Mouse (Mus musculus): ENCODE measurements around the gene Kat8. TPM values are rescaled to one million over a fixed set of nuclear protein-coding genes. Genes with fewer than 3 reads are reported as not detected.

The Kat8 gene
- polyA plus RNA-seq, 1 experiment from 2014 or later = 47.8 TPM

- WGBS = 80% methylated on average over 6 of the region's 6 CpGs
- peaks cover 77% of the 10 kb centered on the region for H3K36me3 ChIP-seq
- ATAC-seq (ENCODE audit: low FRiP score, low read depth) = no peak
- H3K9ac ChIP-seq = no peak overlapping the region
- no peaks in the 10 kb centered on the region for H3K9me3 ChIP-seq
- no peak overlapping the region for H3K4me2 ChIP-seq (replicated peaks)
- H3K4me3 ChIP-seq = no peak overlapping the region
- peaks cover 4% of the 10 kb centered on the region for H3K27me3 ChIP-seq
- H3K4me1 ChIP-seq = no peaks in the 10 kb centered on the region
- no peak overlapping the region for H3K27ac ChIP-seq
These were observed 10.3 kb downstream of the Kat8 start for GRCm38 (mm10) chr7:127922451-127923275.

GRCm38 (mm10) chr7:127923714-127924113 lies 11.4 kb downstream of the Kat8 start:
- no peak overlapping the region for H3K4me3 ChIP-seq
- H3K9ac ChIP-seq = no peak overlapping the region
- H3K27me3 ChIP-seq = peaks cover 14% of the 10 kb centered on the region
- ATAC-seq (ENCODE audit: low FRiP score, low read depth) = no peak
- H3K4me1 ChIP-seq = peaks cover 2% of the 10 kb centered on the region; the same call in 1 of the 2 replicates
- H3K36me3 ChIP-seq = peaks cover 72% of the 10 kb centered on the region
- H3K9me3 ChIP-seq = no peaks in the 10 kb centered on the region
- 88% methylated on average over 5 of the region's 5 CpGs for WGBS
- H3K4me2 ChIP-seq (replicated peaks) = no peak overlapping the region
- H3K27ac ChIP-seq = no peak overlapping the region

DNA sequence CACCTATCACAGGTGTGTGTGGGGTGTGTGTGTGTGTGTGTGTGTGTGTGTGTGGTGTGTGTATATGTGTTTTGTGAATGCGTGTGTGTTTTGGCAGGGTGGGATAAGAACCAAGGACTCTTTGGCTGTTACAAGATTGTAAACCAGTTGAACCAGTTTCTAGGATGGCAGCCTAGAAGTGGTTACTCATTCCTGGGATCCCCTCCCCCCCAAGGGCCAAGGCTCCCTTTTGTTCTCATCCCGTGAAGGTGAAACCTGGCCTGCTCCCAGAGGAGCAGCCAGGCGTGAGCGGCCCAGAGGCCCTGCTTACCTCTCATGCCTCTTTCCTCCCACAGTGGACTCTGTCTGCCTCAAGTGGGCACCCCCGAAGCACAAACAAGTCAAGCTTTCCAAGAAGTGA lies 12.9 kb downstream of the Kat8 start:
- Histone ChIP-seq H3K9me3 (no peaks in the 10 kb centered on the region), H3K27ac (no peak overlapping the region), H3K27me3 (peaks cover 30% of the 10 kb centered on the region), H3K9ac (no peak overlapping the region), H3K36me3 (peaks cover 65% of the 10 kb centered on the region), H3K4me3 (no peak overlapping the region), H3K4me2 (replicated peaks) (no peak overlapping the region), H3K4me1 (peaks cover 12% of the 10 kb centered on the region)
- 77% methylated on average over 5 of the region's 5 CpGs for WGBS
- no peak for ATAC-seq (ENCODE audit: low FRiP score, low read depth)

DNA sequence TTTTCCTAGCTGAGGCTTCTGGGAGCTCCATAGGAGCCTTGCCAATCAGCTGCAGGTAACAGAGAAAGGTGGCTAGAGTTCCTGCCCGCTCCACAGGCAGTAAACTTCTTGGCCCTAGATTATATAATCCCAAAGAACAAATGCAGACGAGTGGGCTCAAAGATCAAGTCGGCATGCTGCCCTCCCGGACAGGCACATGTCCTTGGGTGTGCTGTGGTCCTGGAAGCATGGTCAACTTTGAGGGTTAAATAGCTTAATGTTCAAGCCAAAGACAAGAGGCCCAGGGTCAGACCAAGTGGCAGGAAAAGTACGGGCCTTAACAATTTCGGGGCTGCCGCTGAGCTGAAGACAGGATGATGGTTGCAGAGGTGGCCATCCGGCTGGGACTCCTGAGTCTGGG lies 13.8 kb downstream of the Kat8 start:
- no peak overlapping the region for H3K4me2 ChIP-seq (replicated peaks)
- H3K27ac ChIP-seq = no peak overlapping the region

GRCm38 (mm10) chr7:127926846-127927245 lies 14.5 kb downstream of the Kat8 start:
- 87% methylated on average over 11 of the region's 11 CpGs for WGBS
- ATAC-seq (ENCODE audit: low FRiP score, low read depth) = no peak
- peaks cover 49% of the 10 kb centered on the region for H3K36me3 ChIP-seq

More for the DNA sequence above, 13.8 kb downstream of the Kat8 start:
- Histone ChIP-seq H3K9me3 (no peaks in the 10 kb centered on the region), H3K27me3 (peaks cover 34% of the 10 kb centered on the region), H3K36me3 (peaks cover 57% of the 10 kb centered on the region), H3K9ac (no peak overlapping the region), H3K4me1 (peaks cover 12% of the 10 kb centered on the region), H3K4me3 (no peak overlapping the region)
- no peak for ATAC-seq (ENCODE audit: low FRiP score, low read depth)
- 89% methylated on average over 8 of the region's 8 CpGs for WGBS

DNA sequence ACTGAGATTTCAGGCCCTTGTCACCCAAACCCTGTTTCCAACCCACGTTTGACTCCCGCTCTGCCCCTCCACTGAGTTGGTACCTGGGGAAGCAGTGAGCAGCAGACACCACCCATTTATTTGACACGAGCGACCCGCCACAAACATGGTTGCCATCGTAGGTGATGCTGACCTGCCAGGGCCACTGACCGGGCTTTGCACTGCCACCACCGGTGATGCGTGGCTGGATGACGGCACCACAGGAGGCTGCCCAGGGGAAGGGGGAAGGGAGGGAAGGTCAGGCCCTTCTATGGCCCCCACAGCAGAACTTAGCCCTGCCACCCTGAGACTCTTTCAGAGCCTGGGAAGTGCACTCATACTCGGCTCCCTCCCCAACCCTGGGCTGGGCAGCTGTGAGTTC lies 15.4 kb downstream of the Kat8 start:
- Histone ChIP-seq H3K4me3 (no peak overlapping the region), H3K9ac (no peak overlapping the region), H3K27me3 (peaks cover 34% of the 10 kb centered on the region), H3K4me2 (replicated peaks) (no peak overlapping the region), H3K4me1 (peaks cover 12% of the 10 kb centered on the region), H3K36me3 (peaks cover 41% of the 10 kb centered on the region), H3K9me3 (no peaks in the 10 kb centered on the region), H3K27ac (no peak overlapping the region)
- no peak for ATAC-seq (ENCODE audit: low FRiP score, low read depth)
- 91% methylated on average over 11 of the region's 11 CpGs for WGBS

More at GRCm38 (mm10) chr7:127926846-127927245, 14.5 kb downstream of the Kat8 start:
- no peak overlapping the region for H3K27ac ChIP-seq
- no peak overlapping the region for H3K4me3 ChIP-seq
- H3K9me3 ChIP-seq = no peaks in the 10 kb centered on the region
- H3K4me2 ChIP-seq (replicated peaks) = no peak overlapping the region
- H3K4me1 ChIP-seq = peaks cover 12% of the 10 kb centered on the region
- peaks cover 34% of the 10 kb centered on the region for H3K27me3 ChIP-seq
- no peak overlapping the region for H3K9ac ChIP-seq

GRCm38 (mm10) chr7:127928596-127928995 lies 16.3 kb downstream of the Kat8 start:
- Histone ChIP-seq H3K27me3 (peaks cover 34% of the 10 kb centered on the region), H3K4me3 (peak overlapping the region; percentile 38), H3K27ac (no peak overlapping the region), H3K36me3 (peaks cover 33% of the 10 kb centered on the region), H3K9me3 (no peaks in the 10 kb centered on the region), H3K4me2 (replicated peaks) (peak overlapping the region; percentile 56), H3K4me1 (peaks cover 12% of the 10 kb centered on the region), H3K9ac (peak overlapping the region; percentile 54; the same call in 1 of the 2 replicates)
- 40% methylated on average over 5 of the region's 5 CpGs for WGBS
- no peak for ATAC-seq (ENCODE audit: low FRiP score, low read depth)

GRCm38 (mm10) chr7:127929923-127930322 lies 17.6 kb downstream of the Kat8 start, which contains the start of gene Prss8:
Prss8 (minus strand) TSS chr7:127930104.
- H3K27ac ChIP-seq = no peak within 1 kb of the TSS
- H3K4me1 ChIP-seq = peaks cover 19% of the 10 kb centered on the region
- peak within 1 kb of the TSS; percentile 38 for H3K4me3 ChIP-seq
- H3K9ac ChIP-seq = peak within 1 kb of the TSS; percentile 54
- H3K27me3 ChIP-seq = peaks cover 34% of the 10 kb centered on the region
- H3K9me3 ChIP-seq = no peaks in the 10 kb centered on the region
- H3K36me3 ChIP-seq = peaks cover 23% of the 10 kb centered on the region
- WGBS = 8% methylated on average over 6 of the region's 6 CpGs
- H3K4me2 ChIP-seq (replicated peaks) = peak within 1 kb of the TSS; percentile 56
- ATAC-seq (ENCODE audit: low FRiP score, low read depth) = no peak

- Histone ChIP-seq H3K27ac (no peak overlapping the region), H3K4me1 (peaks cover 21% of the 10 kb centered on the region), H3K9ac (no peak overlapping the region), H3K4me3 (no peak overlapping the region), H3K9me3 (no peaks in the 10 kb centered on the region), H3K36me3 (peaks cover 15% of the 10 kb centered on the region), H3K4me2 (replicated peaks) (no peak overlapping the region), H3K27me3 (peaks cover 34% of the 10 kb centered on the region)
- WGBS = 80% methylated on average over 5 of the region's 5 CpGs
- ATAC-seq (ENCODE audit: low FRiP score, low read depth) = no peak
These were observed 18.3 kb downstream of the Kat8 start for GRCm38 (mm10) chr7:127930636-127931035.

GRCm38 (mm10) chr7:127931351-127932135 lies 19.2 kb downstream of the Kat8 start:
- Histone ChIP-seq H3K9ac (no peak overlapping the region), H3K4me1 (peaks cover 28% of the 10 kb centered on the region), H3K27ac (no peak overlapping the region), H3K9me3 (no peaks in the 10 kb centered on the region), H3K4me3 (no peak overlapping the region), H3K4me2 (replicated peaks) (no peak overlapping the region), H3K27me3 (peaks cover 34% of the 10 kb centered on the region), H3K36me3 (peaks cover 6% of the 10 kb centered on the region)
- WGBS = 44% methylated on average over 13 of the region's 13 CpGs
- no peak for ATAC-seq (ENCODE audit: low FRiP score, low read depth)

- Histone ChIP-seq H3K27me3 (peaks cover 33% of the 10 kb centered on the region), H3K9me3 (no peaks in the 10 kb centered on the region), H3K4me3 (no peak overlapping the region), H3K9ac (0 out of 2 replicates have a peak overlapping the region, but pooled peaks have one; percentile 8), H3K27ac (no peak overlapping the region), H3K4me2 (replicated peaks) (no peak overlapping the region), H3K4me1 (peaks cover 28% of the 10 kb centered on the region), H3K36me3 (no peaks in the 10 kb centered on the region)
- no peak for ATAC-seq (ENCODE audit: low FRiP score, low read depth)
- 19% methylated on average over 13 of the region's 13 CpGs for whole genome bisulfite sequencing
These were observed 20.1 kb downstream of the Kat8 start for GRCm38 (mm10) chr7:127932273-127933031.
